Mouse (Mus musculus) right cerebral cortex, postnatal 25 days (tissue): ENCODE measurements around the gene Vgll4.

Experiments
- DNase-seq: peaks from one replicate; pipeline ENCODE4 v3.0.0; 2022

The Vgll4 gene

GRCm38 (mm10) chr6:114972988-114973387 is 3.2 kb upstream of the Vgll4 start:
- DNase-seq, result no peak

- no peak for DNase-seq
These were observed 1.1 kb upstream of the Vgll4 start for GRCm38 (mm10) chr6:114970895-114971294.

- no peak for DNase-seq
These were observed 592 bp upstream of the Vgll4 start for GRCm38 (mm10) chr6:114970386-114970785.

- peak; percentile 93 for DNase-seq
These were observed 1.2 kb downstream of the Vgll4 start for GRCm38 (mm10) chr6:114968361-114969212.

- no peak for DNase-seq
These were observed 2.2 kb downstream of the Vgll4 start for GRCm38 (mm10) chr6:114967623-114968022.

GRCm38 (mm10) chr6:114966396-114967154 is 3.2 kb downstream of the Vgll4 start:
- DNase-seq, result no peak

- no peak for DNase-seq
These were observed 4.0 kb downstream of the Vgll4 start for GRCm38 (mm10) chr6:114965802-114966201.

GRCm38 (mm10) chr6:114965396-114965795 is 4.4 kb downstream of the Vgll4 start:
- DNase-seq, result no peak

GRCm38 (mm10) chr6:114964235-114964634 is 5.6 kb downstream of the Vgll4 start:
- no peak for DNase-seq

GRCm38 (mm10) chr6:114963636-114964035 is 6.2 kb downstream of the Vgll4 start:
- no peak for DNase-seq

- no peak for DNase-seq
These were observed 8.3 kb downstream of the Vgll4 start for GRCm38 (mm10) chr6:114961276-114962068.

- DNase-seq, result no peak
These were observed 10.8 kb downstream of the Vgll4 start for GRCm38 (mm10) chr6:114959012-114959398.

GRCm38 (mm10) chr6:114958249-114959011 is 11.4 kb downstream of the Vgll4 start:
- no peak for DNase-seq

- DNase-seq, result no peak
These were observed 12.0 kb downstream of the Vgll4 start for GRCm38 (mm10) chr6:114957756-114958155.

GRCm38 (mm10) chr6:114954496-114954895 is 15.3 kb downstream of the Vgll4 start:
- DNase-seq, result no peak

GRCm38 (mm10) chr6:114953601-114954000 is 16.2 kb downstream of the Vgll4 start:
- DNase-seq, result no peak

- no peak for DNase-seq
These were observed 17.4 kb downstream of the Vgll4 start for GRCm38 (mm10) chr6:114952356-114952755.

GRCm38 (mm10) chr6:114944456-114945438 is 25.0 kb downstream of the Vgll4 start:
- DNase-seq, result no peak

GRCm38 (mm10) chr6:114941201-114941849 is 28.5 kb downstream of the Vgll4 start:
- DNase-seq, result no peak

GRCm38 (mm10) chr6:114939666-114940065 is 30.1 kb downstream of the Vgll4 start:
- DNase-seq, result no peak

GRCm38 (mm10) chr6:114936941-114937313 is 32.9 kb downstream of the Vgll4 start:
- DNase-seq, result no peak
